8 mouse cellular contexts compared by ENCODE assay signal in the genomic region with DNA sequence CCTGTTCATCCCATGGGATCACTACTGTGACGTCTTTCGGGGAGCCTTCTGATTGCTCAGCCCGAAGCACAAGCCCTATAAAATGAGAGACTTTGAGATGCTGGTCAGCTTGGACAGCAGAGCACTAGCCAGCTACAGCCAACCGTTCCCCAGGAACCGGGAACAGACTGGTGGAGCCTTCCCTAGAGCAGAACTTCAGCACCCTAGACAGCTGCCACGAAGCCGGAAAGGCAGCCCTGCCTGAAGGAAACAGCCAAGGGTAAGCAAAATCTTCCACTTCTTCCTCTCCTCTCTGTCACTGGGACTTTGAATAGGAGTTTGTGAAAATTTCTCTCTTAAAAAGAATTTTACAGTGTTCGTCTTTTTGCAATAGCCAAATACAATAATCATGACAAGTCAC. TPM values are rescaled to one million over a fixed set of nuclear protein-coding genes. Genes with fewer than 3 reads are reported as not detected.
DNase-seq lines count a peak whose midpoint lies in the region; ATAC-seq and TF ChIP-seq lines count a peak whose summit lies in the region.

Gene Vip (plus strand): TSS at position 107 of the 400 bp plus-strand sequence.

- DNase-seq in kidney, postnatal 0 days (ENCODE audit: low spot score) = peak; percentile 83
- DNase-seq in kidney, adult 8-10 months = no peak
- DNase-seq in ES-E14 (ENCODE audit: low read depth, low spot score) = peak; percentile 29
- peak; percentile 19 for DNase-seq in brain, embryonic 14.5 days (ENCODE audit: low read depth)
- no peak for DNase-seq in left cerebral cortex, adult 8-10 months (ENCODE audit: low spot score in 2 of 2)
- peak; percentile 26 for DNase-seq in yolk sac, embryonic 10.5 days (ENCODE audit: low spot score)
- DNase-seq in frontal cortex, postnatal 25 days (ENCODE audit: low spot score in 2 of 2) = no peak
- DNase-seq in urinary bladder, adult 2 months (ENCODE audit: low spot score) = no peak

- no peak within 1 kb of the TSS for H3K27ac ChIP-seq in kidney, postnatal 0 days
- H3K27ac ChIP-seq in ES-E14 (ENCODE audit: insufficient read depth, low read depth, low read length, poor library complexity, severe bottlenecking) = no peak within 1 kb of the TSS

- no peak for TF ChIP-seq POLR2A in brain, embryonic 14.5 days (IDR thresholded peaks at IDR 0.05; ENCODE audit: borderline replicate concordance, extremely low read depth, insufficient read depth, insufficient read length, poor library complexity, severe bottlenecking)

- 21% methylated on average over 8 of the region's 8 CpGs for WGBS in kidney, postnatal 0 days

- no peak for TF ChIP-seq CTCF in kidney, postnatal 0 days (IDR thresholded peaks at IDR 0.05; ENCODE audit: low read depth)
- TF ChIP-seq CTCF in brain, embryonic 14.5 days (IDR thresholded peaks at IDR 0.05; ENCODE audit: borderline replicate concordance, extremely low read depth, insufficient read depth, insufficient read length) = no peak

- H3K9me3 ChIP-seq in kidney, postnatal 0 days (replicated peaks; ENCODE audit: low read length) = no peaks in the 10 kb centered on the region
- H3K9me3 ChIP-seq in ES-E14 (ENCODE audit: control insufficient read depth, insufficient read depth, low read depth, low read length) = no peaks in the 10 kb centered on the region

- H3K4me1 ChIP-seq in kidney, postnatal 0 days (replicated peaks; ENCODE audit: insufficient read depth, low read length) = no peaks in the 10 kb centered on the region
- H3K4me1 ChIP-seq in ES-E14 (ENCODE audit: control insufficient read depth in 2 of 2, insufficient read depth in 2 of 2, low read length in 2 of 2, poor library complexity in 1 of 2) = no peaks in the 10 kb centered on the region

- H3K4me3 ChIP-seq in kidney, postnatal 0 days (replicated peaks; ENCODE audit: low read depth, low read length) = no peak within 1 kb of the TSS
- no peak within 1 kb of the TSS for H3K4me3 ChIP-seq in ES-E14 (ENCODE audit: insufficient read depth in 1 of 2, low read depth in 1 of 2, low read length in 2 of 2, poor library complexity in 1 of 2, severe bottlenecking in 1 of 2)

- no peak; the same call in 1 of the 2 replicates for ATAC-seq in kidney, postnatal 0 days (replicated peaks; ENCODE audit: low FRiP score, low read depth)

- H3K36me3 ChIP-seq in kidney, postnatal 0 days (ENCODE audit: insufficient read depth, low read length) = no peaks in the 10 kb centered on the region
- H3K36me3 ChIP-seq in ES-E14 (ENCODE audit: control insufficient read depth, insufficient read depth, low read length, poor library complexity, severe bottlenecking) = no peaks in the 10 kb centered on the region

- no peak within 1 kb of the TSS for H3K4me2 ChIP-seq in kidney, postnatal 0 days (ENCODE audit: low read length)

- H3K27me3 ChIP-seq in kidney, postnatal 0 days (ENCODE audit: insufficient read depth, low read length) = no peaks in the 10 kb centered on the region

- H3K9ac ChIP-seq in kidney, postnatal 0 days (ENCODE audit: low read depth, low read length) = no peak within 1 kb of the TSS
- H3K9ac ChIP-seq in ES-E14 (ENCODE audit: insufficient read depth, low read depth, low read length, poor library complexity, severe bottlenecking) = no peak within 1 kb of the TSS

- in situ Hi-C loops in ES-E14 (cut with MboI; ENCODE audit: low sequenced_read_pairs in 2 of 2, unreplicated experiment in 2 of 2) = no loop called here

TF ChIP-seq in ES-E14, 5 proteins besides CTCF, POLR2A, EP300 and RAD21:
- TF ChIP-seq ZNF384 (IDR thresholded peaks at IDR 0.05; ENCODE audit: low read depth, low read length) (no peak), CHD2 (IDR thresholded peaks at IDR 0.05; ENCODE audit: low read depth, low read length) (no peak), ZC3H11A (IDR thresholded peaks at IDR 0.05; ENCODE audit: borderline replicate concordance, low read depth, low read length) (no peak), MAFK (IDR thresholded peaks at IDR 0.05; ENCODE audit: insufficient read depth, low read depth, low read length) (no peak), HCFC1 (IDR thresholded peaks at IDR 0.05; ENCODE audit: borderline replicate concordance, insufficient read depth, low read length) (no peak)

RNA-seq across cellular contexts. Expression of gene Vip, which starts in this region (rescaled TPM):
- 1.6 and 1.9 TPM in 2 replicates for polyA plus RNA-seq in kidney, postnatal 0 days (2015; fragmentation: Nextera tagmentation; extraction: Ambion mirVana)
- not detected in 2 replicates for total RNA-seq in ES-E14 (2012; rRNA removed)
- polyA plus RNA-seq in brain, embryonic 14.5 days (2012; rRNA removed) = 0.29 and 0.63 TPM in 2 replicates
- 10 to 100 TPM; 39.0 to 46.4 (median 41.9) TPM for total RNA-seq in left cerebral cortex, adult 8-10 months (2022)
- polyA plus RNA-seq in urinary bladder, adult 2 months (2012; rRNA removed) = 1.2 and 1.3 TPM in 2 replicates

Comparison
In these comparisons a context has a peak if more than half of its experiments do, and no peak if none do; other contexts are left out.
1. RNA of gene Vip (total RNA-seq): 39.0 to 46.4 TPM in left cerebral cortex, adult 8-10 months; not detected in ES-E14; every median in the first group is over 10 times any median in the second.
2. DNase-seq: peak in kidney, postnatal 0 days (single experiment) and yolk sac, embryonic 10.5 days (single experiment); none in kidney, adult 8-10 months (0 of 2), left cerebral cortex, adult 8-10 months (0 of 2), frontal cortex, postnatal 25 days (0 of 2) and urinary bladder, adult 2 months (single experiment).
3. Peak in DNase-seq in ES-E14; RNA of the gene not detected or under 1 TPM.
4. Peak in DNase-seq in brain, embryonic 14.5 days; RNA of the gene not detected or under 1 TPM.